Mouse (Mus musculus) limb, embryonic 11.5 days (tissue): ENCODE data around the gene Gpam. TPM values are rescaled to one million over a fixed set of nuclear protein-coding genes. Genes with fewer than 3 reads are reported as not detected.
"Not testable (repeated sequence)": the region's sequence is repeated elsewhere in the genome, so short reads cannot be mapped to it uniquely, and the experiment has no call there.

ENCODE experiments used
- ATAC-seq: fragments of 200-750 bp; cut with Nextera tagmentation; 2 replicates; pipeline ENCODE4 v1.8.0; 2017; ENCODE audit warnings: low read depth; ENCODE audit not compliant: insufficient number of reproducible peaks, low FRiP score, low TSS enrichment
- DNase-seq: peaks from one replicate; pipeline ENCODE4 v3.0.0-alpha.2; 2015; ENCODE audit warnings: low spot score
- H3K27ac ChIP-seq: fragments of 300-500 bp; sonication (generic); replicated peaks from 2 replicates; pipeline ENCODE4 v1.5.1; 2014; ENCODE audit warnings: low read depth, mild to moderate bottlenecking, low read length
- H3K27me3 ChIP-seq: fragments of 300-500 bp; sonication (generic); 2 replicates; pipeline ENCODE4 v1.6.1; 2014; ENCODE audit warnings: mild to moderate bottlenecking, low read length, mixed read lengths; ENCODE audit not compliant: control insufficient read depth, insufficient read depth
- H3K36me3 ChIP-seq: fragments of 300-500 bp; sonication (generic); 2 replicates; pipeline ENCODE4 v1.6.1; 2014; ENCODE audit warnings: mild to moderate bottlenecking, low read length, moderate library complexity, mixed read lengths; ENCODE audit not compliant: control insufficient read depth, insufficient read depth
- H3K4me1 ChIP-seq: fragments of 300-500 bp; sonication (generic); 2 replicates; pipeline ENCODE4 v1.6.1; 2014; ENCODE audit warnings: low read length, mixed read lengths; ENCODE audit not compliant: control insufficient read depth, insufficient read depth
- H3K4me2 ChIP-seq: fragments of 300-500 bp; sonication (generic); 2 replicates; pipeline ENCODE4 v1.6.1; 2014; ENCODE audit warnings: low read depth, mild to moderate bottlenecking, moderate library complexity; ENCODE audit not compliant: severe bottlenecking
- H3K4me3 ChIP-seq: fragments of 300-500 bp; sonication (generic); 2 replicates; pipeline ENCODE4 v1.5.1; 2014; ENCODE audit warnings: low read depth, low read length
- H3K9ac ChIP-seq: fragments of 300-500 bp; sonication (generic); 2 replicates; pipeline ENCODE4 v1.6.1; 2014; ENCODE audit warnings: mild to moderate bottlenecking, low read length
- H3K9me3 ChIP-seq: fragments of 300-500 bp; sonication (generic); 2 replicates; pipeline ENCODE4 v1.6.1; 2016; ENCODE audit warnings: low read length; ENCODE audit not compliant: control insufficient read depth
- WGBS: fragments of 180-500 bp; shearing (Covaris S2); extraction: QIAGEN DNeasy Blood & Tissue Kit; methylation state at CpG from one replicate; pipeline ENCODE4 v1.1.7; 2014; 5-methylcytosine and 5-hydroxymethylcytosine counted together
- polyA plus RNA-seq: library from polyadenylated mRNA; unstranded; fragments of >200 nt; fragmentation: Nextera tagmentation; extraction: Ambion mirVana; gene quantifications from 2 replicates; pipeline ENCODE4 v1.2.1, GENCODE M21; 2014

The Gpam gene
- 14.4 and 15.9 TPM in 2 replicates for polyA plus RNA-seq

DNA sequence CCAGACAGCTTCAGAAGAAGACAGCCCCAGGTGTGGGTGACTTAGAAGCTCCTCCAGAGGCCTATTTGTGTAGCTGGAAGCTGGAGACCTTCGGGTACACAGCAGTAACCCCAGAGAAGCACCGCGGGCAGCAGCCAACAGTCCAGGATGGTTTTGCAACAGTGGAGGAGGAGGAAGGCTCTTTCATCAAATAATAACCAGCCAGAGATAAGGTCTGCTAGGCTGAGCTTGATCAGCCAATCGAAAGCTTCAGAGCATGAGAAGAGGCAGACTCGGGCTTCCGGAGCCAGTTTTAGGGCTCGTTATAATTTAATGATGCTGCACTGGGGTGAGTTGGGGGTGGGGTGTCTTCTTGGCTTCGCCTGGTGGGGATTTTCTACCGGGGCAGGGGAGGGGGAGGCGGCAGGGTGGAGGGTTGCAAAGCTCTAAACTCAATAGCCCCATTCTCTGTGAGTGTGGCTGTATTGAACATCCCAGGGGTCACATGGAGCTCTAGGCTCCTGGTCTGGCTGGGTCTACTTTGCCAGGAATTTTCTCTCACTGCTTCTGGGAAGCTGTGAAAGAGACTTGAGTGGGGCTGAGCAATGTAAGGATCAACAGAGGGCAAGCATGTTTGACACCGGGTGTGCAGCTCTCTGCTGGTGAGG, at the start of gene Gpam:
Gpam (minus strand) TSS at position 167 of the 647 bp plus-strand sequence.
- no peak within 1 kb of the TSS for H3K9ac ChIP-seq
- ATAC-seq = no peak
- H3K27me3 ChIP-seq = no peaks in the 10 kb centered on the region
- no peak within 1 kb of the TSS for H3K27ac ChIP-seq
- no peak within 1 kb of the TSS for H3K4me3 ChIP-seq
- H3K9me3 ChIP-seq = no peaks in the 10 kb centered on the region
- no peak within 1 kb of the TSS for H3K4me2 ChIP-seq
- H3K36me3 ChIP-seq = no peaks in the 10 kb centered on the region
- whole genome bisulfite sequencing = 51% methylated on average over 11 of the region's 11 CpGs
- no peak for DNase-seq
- H3K4me1 ChIP-seq = no peaks in the 10 kb centered on the region

DNA sequence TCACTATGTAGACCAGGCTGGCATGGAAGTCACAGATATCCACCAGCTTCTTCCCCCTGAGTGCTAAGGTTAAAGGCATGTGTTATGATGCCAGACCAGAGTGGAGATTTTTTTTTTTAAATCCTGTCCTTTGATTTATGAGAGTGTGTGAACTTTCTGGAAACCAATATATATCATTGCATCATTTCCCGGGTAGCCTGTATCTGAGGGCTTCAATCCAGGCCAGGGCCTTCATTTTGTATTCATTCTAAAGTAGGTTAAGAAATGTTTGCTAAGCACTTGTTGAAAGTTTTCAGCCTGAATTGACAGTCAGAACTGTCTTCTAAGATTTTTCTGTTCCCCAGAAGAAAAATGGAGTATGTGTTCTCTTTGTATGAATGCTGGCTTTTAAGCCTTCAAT, 44.5 kb upstream of the Gpam start:
- no peaks in the 10 kb centered on the region for H3K4me1 ChIP-seq
- H3K27me3 ChIP-seq = no peaks in the 10 kb centered on the region
- 78% methylated on average over 1 of the region's 1 CpGs for WGBS
- H3K9ac ChIP-seq = no peak overlapping the region
- H3K4me3 ChIP-seq = no peak overlapping the region
- H3K4me2 ChIP-seq = no peak overlapping the region
- DNase-seq (no peak), ATAC-seq (no peak)
- no peaks in the 10 kb centered on the region for H3K9me3 ChIP-seq
- H3K36me3 ChIP-seq = no peaks in the 10 kb centered on the region
- no peak overlapping the region for H3K27ac ChIP-seq

GRCm38 (mm10) chr19:55170399-55170798, 43.4 kb upstream of the Gpam start:
- no peak overlapping the region for H3K9ac ChIP-seq
- no peaks in the 10 kb centered on the region for H3K9me3 ChIP-seq
- H3K4me3 ChIP-seq = no peak overlapping the region
- no peak for DNase-seq
- no peak overlapping the region for H3K4me2 ChIP-seq
- H3K27me3 ChIP-seq = no peaks in the 10 kb centered on the region
- no peak overlapping the region for H3K27ac ChIP-seq
- H3K4me1 ChIP-seq = no peaks in the 10 kb centered on the region
- ATAC-seq = no peak
- no peaks in the 10 kb centered on the region for H3K36me3 ChIP-seq

GRCm38 (mm10) chr19:55169236-55169729, 42.2 kb upstream of the Gpam start:
- not testable (repeated sequence) for H3K4me3 ChIP-seq, H3K27ac ChIP-seq, ATAC-seq, H3K4me2 ChIP-seq, H3K27me3 ChIP-seq, H3K9ac ChIP-seq, H3K36me3 ChIP-seq, H3K4me1 ChIP-seq, DNase-seq, H3K9me3 ChIP-seq
- 91% methylated on average over 8 of the region's 8 CpGs for WGBS

- no peak for DNase-seq
- no peaks in the 10 kb centered on the region for H3K9me3 ChIP-seq
- H3K27me3 ChIP-seq = no peaks in the 10 kb centered on the region
- no peak overlapping the region for H3K9ac ChIP-seq
- no peaks in the 10 kb centered on the region for H3K4me1 ChIP-seq
- H3K27ac ChIP-seq = no peak overlapping the region
- no peak overlapping the region for H3K4me3 ChIP-seq
- no peak overlapping the region for H3K4me2 ChIP-seq
- no peak for ATAC-seq
- 81% methylated on average over 6 of the region's 6 CpGs for WGBS
- no peaks in the 10 kb centered on the region for H3K36me3 ChIP-seq
These were observed 41.3 kb upstream of the Gpam start for GRCm38 (mm10) chr19:55168360-55168759.

DNA sequence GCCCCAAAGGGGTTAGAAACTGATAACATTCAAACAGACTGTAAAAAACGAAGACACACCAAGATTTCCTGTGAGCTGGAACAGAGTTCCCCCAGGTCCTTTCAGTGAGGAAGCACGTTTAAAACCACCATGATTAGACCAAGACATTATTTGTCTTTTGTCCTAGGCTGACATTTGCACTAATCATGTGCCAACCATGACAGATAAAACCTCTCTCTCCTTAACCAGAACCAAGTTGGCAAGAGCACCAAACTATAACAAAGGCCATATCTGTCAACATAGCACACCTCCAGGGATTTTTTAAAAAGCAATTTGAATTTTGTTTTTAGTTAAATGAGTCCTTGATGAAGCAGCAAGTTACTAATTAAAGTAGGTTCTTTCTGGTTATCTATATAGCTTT, 40.7 kb upstream of the Gpam start:
- H3K4me3 ChIP-seq = no peak overlapping the region
- ATAC-seq = no peak
- no peaks in the 10 kb centered on the region for H3K27me3 ChIP-seq
- no peak overlapping the region for H3K27ac ChIP-seq
- no peak for DNase-seq
- no peaks in the 10 kb centered on the region for H3K36me3 ChIP-seq
- no peak overlapping the region for H3K4me2 ChIP-seq
- no peaks in the 10 kb centered on the region for H3K9me3 ChIP-seq
- no peak overlapping the region for H3K9ac ChIP-seq
- no peaks in the 10 kb centered on the region for H3K4me1 ChIP-seq
- 74% methylated on average over 2 of the region's 2 CpGs for WGBS

DNA sequence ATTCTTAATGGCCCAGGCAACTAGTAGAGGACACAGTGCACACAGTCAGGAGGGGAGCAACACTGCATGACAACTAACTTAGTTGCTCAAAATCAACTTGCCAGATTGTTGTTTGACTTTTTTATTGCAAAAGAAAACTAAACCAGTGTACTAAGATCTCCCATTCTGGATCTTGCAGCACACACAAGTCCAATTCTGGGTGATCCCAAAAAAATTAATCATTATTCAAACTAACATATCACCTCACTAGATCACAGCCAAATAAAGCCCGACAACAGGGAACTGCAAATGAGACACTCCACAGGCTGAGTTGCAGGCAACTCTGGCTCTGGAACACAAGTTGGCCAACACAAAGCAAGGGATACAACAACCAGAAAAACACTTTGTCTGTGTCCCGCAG, 39.7 kb upstream of the Gpam start:
- Histone ChIP-seq H3K4me3 (no peak overlapping the region), H3K4me1 (no peaks in the 10 kb centered on the region), H3K4me2 (no peak overlapping the region), H3K9ac (no peak overlapping the region), H3K27me3 (no peaks in the 10 kb centered on the region), H3K27ac (no peak overlapping the region), H3K9me3 (no peaks in the 10 kb centered on the region), H3K36me3 (no peaks in the 10 kb centered on the region)
- no peak for ATAC-seq
- WGBS = 93% methylated on average over 2 of the region's 2 CpGs
- DNase-seq = no peak

- Histone ChIP-seq H3K4me2 (no peak overlapping the region), H3K4me1 (no peaks in the 10 kb centered on the region), H3K9me3 (no peaks in the 10 kb centered on the region), H3K9ac (no peak overlapping the region), H3K4me3 (no peak overlapping the region), H3K27me3 (no peaks in the 10 kb centered on the region), H3K27ac (no peak overlapping the region), H3K36me3 (no peaks in the 10 kb centered on the region)
- WGBS = 87% methylated on average over 4 of the region's 4 CpGs
- ATAC-seq = no peak
- DNase-seq = no peak
These were observed 38.9 kb upstream of the Gpam start for GRCm38 (mm10) chr19:55165954-55166353.
